Mouse (Mus musculus) myocyte (in vitro differentiated cells): ENCODE measurements around the gene Tbx19. TPM values are rescaled to one million over a fixed set of nuclear protein-coding genes. Genes with fewer than 3 reads are reported as not detected.

Experiments
- H3K27me3 ChIP-seq: one replicate; pipeline ENCODE4 v1.6.1; 2011; ENCODE audit not compliant: control insufficient read depth, insufficient read depth, insufficient read length
- H3K36me3 ChIP-seq: one replicate; pipeline ENCODE4 v1.6.1; 2011; ENCODE audit not compliant: control insufficient read depth, insufficient read depth
- H3K4me2 ChIP-seq: one replicate; pipeline ENCODE4 v1.6.1; 2011; ENCODE audit warnings: low read depth, control low read depth
- H3K4me3 ChIP-seq: one replicate; pipeline ENCODE4 v1.5.1; 2011; ENCODE audit warnings: mild to moderate bottlenecking, control low read depth, moderate library complexity
- H3K79me2 ChIP-seq: one replicate; pipeline ENCODE4 v1.6.1; 2011; ENCODE audit not compliant: control insufficient read depth, insufficient read depth
- H3ac ChIP-seq: one replicate; pipeline ENCODE4 v1.6.1; 2011; ENCODE audit not compliant: control insufficient read depth, insufficient read length
- CEBPB ChIP-seq: IDR thresholded peaks from 2 replicates; pipeline ENCODE4 v1.6.1; 2011; ENCODE audit warnings: mild to moderate bottlenecking, moderate library complexity; ENCODE audit not compliant: poor library complexity, insufficient read depth, severe bottlenecking
- E2F4 ChIP-seq: IDR thresholded peaks from one replicate; pipeline ENCODE4 v1.6.1; 2011; ENCODE audit warnings: mild to moderate bottlenecking, control low read depth, moderate library complexity; ENCODE audit not compliant: insufficient read depth
- MAX ChIP-seq: IDR thresholded peaks from one replicate; pipeline ENCODE4 v1.6.1; 2011; ENCODE audit warnings: low read depth, mild to moderate bottlenecking, control low read depth
- MYOD1 ChIP-seq, 3 experiments: IDR thresholded peaks; one replicate each; pipeline ENCODE4 v1.6.1; 2011; ENCODE audit warnings: control low read depth in 2 of 3, low read depth in 2 of 3, mild to moderate bottlenecking in 2 of 3, moderate library complexity in 1 of 3; ENCODE audit not compliant: insufficient read length in 2 of 3, control insufficient read depth in 1 of 3
- MYOG ChIP-seq, 3 experiments: IDR thresholded peaks; one replicate each; pipeline ENCODE4 v1.6.1; 2011; ENCODE audit warnings: control low read depth in 2 of 3, low read depth in 2 of 3, mild to moderate bottlenecking in 2 of 3; ENCODE audit not compliant: insufficient read length in 2 of 3, control insufficient read depth in 1 of 3, insufficient read depth in 1 of 3
- POLR2A ChIP-seq: IDR thresholded peaks from one replicate; pipeline ENCODE4 v1.6.1; 2011; ENCODE audit warnings: low read depth, mild to moderate bottlenecking, control low read depth, moderate library complexity; ENCODE audit not compliant: insufficient read length
- POLR2AphosphoS2 ChIP-seq: IDR thresholded peaks from one replicate; pipeline ENCODE4 v1.6.1; 2011; ENCODE audit warnings: low read depth, control low read depth; ENCODE audit not compliant: insufficient read length
- REST ChIP-seq: IDR thresholded peaks from one replicate; pipeline ENCODE4 v1.6.1; 2011; ENCODE audit warnings: mild to moderate bottlenecking, control low read depth, moderate library complexity; ENCODE audit not compliant: insufficient read depth, insufficient read length
- SRF ChIP-seq: IDR thresholded peaks from one replicate; pipeline ENCODE4 v1.6.1; 2011; ENCODE audit warnings: low read depth; ENCODE audit not compliant: control insufficient read depth, insufficient read length
- TCF12 ChIP-seq: IDR thresholded peaks from one replicate; pipeline ENCODE4 v1.6.1; 2011; ENCODE audit warnings: mild to moderate bottlenecking, control low read depth; ENCODE audit not compliant: poor library complexity, insufficient read depth, severe bottlenecking
- TCF3 ChIP-seq: IDR thresholded peaks from one replicate; pipeline ENCODE4 v1.6.1; 2011; ENCODE audit warnings: low read depth, control low read depth; ENCODE audit not compliant: insufficient read length
- USF1 ChIP-seq: IDR thresholded peaks from one replicate; pipeline ENCODE4 v1.6.1; 2011; ENCODE audit warnings: low read depth, mild to moderate bottlenecking, control low read depth, moderate library complexity
- polyA plus RNA-seq: library from polyadenylated mRNA; unstranded; fragments of >200 nt; fragmentation: generic; extraction: Trizol; gene quantifications from one replicate; pipeline ENCODE4 v1.2.1, GENCODE M21; 2012; ENCODE audit warnings: missing spikeins

Tbx19 gene
- polyA plus RNA-seq, 1 experiment: not detected

- H3K4me3 ChIP-seq: no peak overlapping the region
- no peaks in the 10 kb centered on the region for H3K36me3 ChIP-seq
- no peaks in the 10 kb centered on the region for H3K27me3 ChIP-seq
- no peaks in the 10 kb centered on the region for H3K79me2 ChIP-seq
- TF ChIP-seq POLR2AphosphoS2 (no peak), MYOG (IDR thresholded peaks at IDR 0.05; ENCODE audit: control insufficient read depth in 1 of 3, insufficient read depth in 1 of 3, insufficient read length in 2 of 3, low read depth in 2 of 3) (no peak), TCF3 (no peak), MAX (no peak), CEBPB (no peak), REST (no peak), POLR2A (no peak), E2F4 (no peak), SRF (no peak), USF1 (no peak), MYOD1 (IDR thresholded peaks at IDR 0.05; ENCODE audit: control insufficient read depth in 1 of 3, insufficient read length in 2 of 3, low read depth in 2 of 3) (no peak), TCF12 (no peak)
- no peak overlapping the region for H3ac ChIP-seq
- H3K4me2 ChIP-seq: no peak overlapping the region
Measured at GRCm38 (mm10) chr1:165169462-165169861, 8.9 kb upstream of the Tbx19 start.

- Histone ChIP-seq H3K4me3 (no peak overlapping the region), H3K27me3 (peaks cover 6% of the 10 kb centered on the region), H3K4me2 (no peak overlapping the region), H3K79me2 (no peaks in the 10 kb centered on the region), H3K36me3 (no peaks in the 10 kb centered on the region), H3ac (no peak overlapping the region)
- TF ChIP-seq MAX (no peak), USF1 (no peak), MYOG (IDR thresholded peaks at IDR 0.05; ENCODE audit: control insufficient read depth in 1 of 3, insufficient read depth in 1 of 3, insufficient read length in 2 of 3, low read depth in 2 of 3) (no peak), POLR2AphosphoS2 (no peak), CEBPB (no peak), SRF (no peak), REST (no peak), TCF12 (no peak), MYOD1 (IDR thresholded peaks at IDR 0.05; ENCODE audit: control insufficient read depth in 1 of 3, insufficient read length in 2 of 3, low read depth in 2 of 3) (no peak)
Measured at GRCm38 (mm10) chr1:165164920-165165319, 4.3 kb upstream of the Tbx19 start.

GRCm38 (mm10) chr1:165158841-165159240 is 1.7 kb downstream of the Tbx19 start:
- Histone ChIP-seq H3K79me2 (no peaks in the 10 kb centered on the region), H3K4me3 (no peak overlapping the region), H3K4me2 (peak overlapping the region; percentile 43), H3K36me3 (no peaks in the 10 kb centered on the region), H3K27me3 (peaks cover 6% of the 10 kb centered on the region), H3ac (no peak overlapping the region)
- TF ChIP-seq SRF: no peak
- TF ChIP-seq TCF3: peak; percentile 72
- TF ChIP-seq MYOG (IDR thresholded peaks at IDR 0.05; ENCODE audit: control insufficient read depth in 1 of 3, insufficient read depth in 1 of 3, insufficient read length in 2 of 3, low read depth in 2 of 3): peak; percentile 44 to 92 (median 90)
- peak in 2 of 3 experiments; percentile 91 to 96 for TF ChIP-seq MYOD1 (IDR thresholded peaks at IDR 0.05; ENCODE audit: control insufficient read depth in 1 of 3, insufficient read length in 2 of 3, low read depth in 2 of 3)
- peak; percentile 9 for TF ChIP-seq TCF12

GRCm38 (mm10) chr1:165154162-165154561 is 6.4 kb downstream of the Tbx19 start:
- no peak overlapping the region for H3K4me3 ChIP-seq
- TF ChIP-seq USF1 (no peak), TCF12 (no peak), POLR2AphosphoS2 (no peak), SRF (no peak), REST (no peak), CEBPB (no peak)
- H3K27me3 ChIP-seq: peaks cover 7% of the 10 kb centered on the region
- no peak overlapping the region for H3ac ChIP-seq
- no peaks in the 10 kb centered on the region for H3K36me3 ChIP-seq
- H3K79me2 ChIP-seq: no peaks in the 10 kb centered on the region
- no peak overlapping the region for H3K4me2 ChIP-seq

- TF ChIP-seq MAX (no peak), POLR2AphosphoS2 (no peak), POLR2A (no peak)
- Histone ChIP-seq H3ac (no peak overlapping the region), H3K27me3 (peaks cover 7% of the 10 kb centered on the region), H3K79me2 (no peaks in the 10 kb centered on the region), H3K36me3 (no peaks in the 10 kb centered on the region), H3K4me3 (no peak overlapping the region), H3K4me2 (no peak overlapping the region)
Measured at GRCm38 (mm10) chr1:165151216-165151615, 9.4 kb downstream of the Tbx19 start.
